ENCODE assay signal across 10 mouse cellular contexts in the genomic region with DNA sequence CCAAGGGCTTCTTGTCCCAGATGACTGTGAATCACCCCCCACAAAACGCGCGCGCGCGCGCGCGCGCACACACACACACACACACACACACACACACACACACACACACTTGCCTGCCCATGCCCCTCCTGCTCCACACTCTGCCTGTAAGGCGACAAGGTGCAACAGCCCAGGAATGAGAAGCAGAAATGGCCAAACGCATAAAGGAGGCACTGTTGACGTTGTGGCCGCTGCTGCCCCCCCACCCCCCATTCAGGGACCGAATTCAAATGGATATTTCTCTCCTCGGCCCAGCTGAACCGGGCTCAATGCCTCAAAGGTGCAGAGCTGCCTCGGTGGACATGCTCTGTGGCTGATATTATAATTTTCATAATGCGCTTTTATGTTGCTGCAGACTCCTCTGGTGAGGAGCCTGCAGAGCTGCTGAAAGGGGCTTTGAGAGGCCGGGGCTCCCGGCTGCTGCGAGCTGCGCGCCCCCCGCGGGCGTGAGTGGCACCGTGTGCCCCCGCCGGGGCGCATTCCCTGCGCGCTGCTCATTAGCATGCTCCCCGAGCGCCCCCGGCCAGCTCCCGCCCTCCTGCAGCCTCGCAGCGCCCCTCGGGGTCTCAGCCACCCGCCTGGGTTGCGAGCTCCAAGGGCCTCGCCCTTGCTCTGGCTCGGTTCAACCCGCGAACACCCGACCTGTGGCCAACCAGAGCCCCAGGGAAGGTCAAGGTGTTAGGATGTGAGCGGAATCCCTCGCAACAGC. TPM values are rescaled to one million over a fixed set of nuclear protein-coding genes. Genes with fewer than 3 reads are reported as not detected.
A peak's percentile ranks its signal among the peaks of the same experiment; 100 is the strongest.
DNase-seq lines count a peak whose midpoint lies in the region; ATAC-seq lines count a peak whose summit lies in the region.
"Had no signal": no experiment of that assay in that cellular context is flagged by ENCODE, and none has a peak within 500 bp of the region (broad histone marks: within the 10 kb centered on the region; RNA-seq: fewer than 3 reads in every experiment).

No protein-coding gene starts in this region.

- WGBS in heart, embryonic 13.5 days = under 1% methylated on average over 49 of the region's 49 CpGs
- WGBS in hindbrain, embryonic 12.5 days = under 1% methylated on average over 49 of the region's 49 CpGs
- WGBS in midbrain, embryonic 14.5 days = under 1% methylated on average over 49 of the region's 49 CpGs

- DNase-seq in heart, postnatal 36 days = no peak
- DNase-seq in ZHBTc4 (ENCODE audit: low read depth, low spot score) = peak; percentile 42
- peak; percentile 62 for DNase-seq in midbrain, embryonic 14.5 days
- DNase-seq in ovary, postnatal 14 days (ENCODE audit: low spot score) = no peak
- DNase-seq in cerebellum, postnatal 36 days = no peak
- DNase-seq in left cerebral cortex, adult 11 months (ENCODE audit: low spot score) = no peak
- DNase-seq: cerebellum, postnatal 10 days; liver, postnatal 0 days had no signal

- peak overlapping the region; percentile 34 for H3K4me3 ChIP-seq in heart, embryonic 13.5 days
- H3K4me3 ChIP-seq in hindbrain, embryonic 12.5 days = peak overlapping the region; percentile 22
- H3K4me3 ChIP-seq in midbrain, embryonic 14.5 days (replicated peaks; ENCODE audit: low read depth, low read length) = peak overlapping the region; percentile 26

- no peaks in the 10 kb centered on the region for H3K9me3 ChIP-seq in heart, embryonic 13.5 days
- no peaks in the 10 kb centered on the region for H3K9me3 ChIP-seq in hindbrain, embryonic 12.5 days (replicated peaks)
- no peaks in the 10 kb centered on the region for H3K9me3 ChIP-seq in midbrain, embryonic 14.5 days (ENCODE audit: control insufficient read depth, low read length)

- intact Hi-C loops in heart, postnatal 36 days (cut with DNase I) = no loop called here

- peak overlapping the region; percentile 60 for H3K4me2 ChIP-seq in heart, embryonic 13.5 days
- H3K4me2 ChIP-seq in hindbrain, embryonic 12.5 days (replicated peaks) = peak overlapping the region; percentile 48
- peak overlapping the region; percentile 48 for H3K4me2 ChIP-seq in midbrain, embryonic 14.5 days (ENCODE audit: low read length)

- no peak overlapping the region for H3K27ac ChIP-seq in heart, embryonic 13.5 days (replicated peaks)
- peak overlapping the region; percentile 60 for H3K27ac ChIP-seq in hindbrain, embryonic 12.5 days
- H3K27ac ChIP-seq in midbrain, embryonic 14.5 days (replicated peaks; ENCODE audit: low read depth, low read length) = no peak overlapping the region

- peaks cover 98% of the 10 kb centered on the region for H3K27me3 ChIP-seq in heart, embryonic 13.5 days (replicated peaks)
- peaks cover 96% of the 10 kb centered on the region for H3K27me3 ChIP-seq in hindbrain, embryonic 12.5 days
- peaks cover 84% of the 10 kb centered on the region for H3K27me3 ChIP-seq in midbrain, embryonic 14.5 days (ENCODE audit: control insufficient read depth, insufficient read depth, low read length)

- no peak overlapping the region for H3K9ac ChIP-seq in heart, embryonic 13.5 days
- H3K9ac ChIP-seq in hindbrain, embryonic 12.5 days = peak overlapping the region; percentile 52
- H3K9ac ChIP-seq in midbrain, embryonic 14.5 days (replicated peaks; ENCODE audit: low read length) = no peak overlapping the region
- H3K9ac ChIP-seq: liver, postnatal 0 days had no signal

- ATAC-seq in heart, embryonic 13.5 days (ENCODE audit: extremely low read depth, insufficient number of reproducible peaks, low FRiP score, low TSS enrichment) = no peak
- ATAC-seq in hindbrain, embryonic 12.5 days (ENCODE audit: low FRiP score) = peak; percentile 77
- peak; percentile 68 for ATAC-seq in midbrain, embryonic 14.5 days (ENCODE audit: low FRiP score, low TSS enrichment)
- ATAC-seq: liver, postnatal 0 days had no signal

- H3K4me1 ChIP-seq in heart, embryonic 13.5 days = peaks cover 15% of the 10 kb centered on the region
- H3K4me1 ChIP-seq in hindbrain, embryonic 12.5 days = peaks cover 23% of the 10 kb centered on the region
- peaks cover 14% of the 10 kb centered on the region; the same call in 1 of the 2 replicates for H3K4me1 ChIP-seq in midbrain, embryonic 14.5 days (ENCODE audit: control insufficient read depth, insufficient read depth, low read length)

- H3K36me3 ChIP-seq in heart, embryonic 13.5 days = no peaks in the 10 kb centered on the region
- no peaks in the 10 kb centered on the region for H3K36me3 ChIP-seq in hindbrain, embryonic 12.5 days
- H3K36me3 ChIP-seq in midbrain, embryonic 14.5 days (ENCODE audit: control insufficient read depth, insufficient read depth, low read length) = no peaks in the 10 kb centered on the region

RNA-seq across cellular contexts. Expression of gene Tmem33, which starts 44.2 kb away (rescaled TPM):
- 48.5 and 60.0 TPM in 2 replicates for polyA plus RNA-seq in heart, embryonic 13.5 days (2015; fragmentation: Nextera tagmentation; extraction: Ambion mirVana)
- total RNA-seq in heart, postnatal 36 days (2021) = 10 to 100 TPM; 43.2 to 52.8 TPM
- polyA plus RNA-seq in hindbrain, embryonic 12.5 days (2016; fragmentation: Nextera tagmentation; extraction: Ambion mirVana) = 93.2 and 106 TPM in 2 replicates
- 68.3 and 70.6 TPM in 2 replicates for polyA plus RNA-seq in midbrain, embryonic 14.5 days (2014; fragmentation: Nextera tagmentation; extraction: Ambion mirVana)

Comparison
In these comparisons a context has a peak if more than half of its experiments do, and no peak if none do; other contexts are left out.
1. DNase-seq: peak in ZHBTc4 (single experiment) and midbrain, embryonic 14.5 days (single experiment); none in heart, postnatal 36 days (0 of 2), ovary, postnatal 14 days (single experiment), cerebellum, postnatal 36 days (0 of 2) and left cerebral cortex, adult 11 months (single experiment).
2. Peak in every context shown above with its lines, with median percentiles within 50 percentile points of each other: H3K4me2 ChIP-seq and H3K4me3 ChIP-seq.